Mouse (Mus musculus): ENCODE measurements around the gene Abcc1.

The Abcc1 gene

GRCm38 (mm10) chr16:14377321-14377720 is 16.0 kb downstream of the Abcc1 start:
- peak; percentile 65 for DNase-seq

GRCm38 (mm10) chr16:14378654-14379053 is 17.3 kb downstream of the Abcc1 start:
- no peak for DNase-seq

DNA sequence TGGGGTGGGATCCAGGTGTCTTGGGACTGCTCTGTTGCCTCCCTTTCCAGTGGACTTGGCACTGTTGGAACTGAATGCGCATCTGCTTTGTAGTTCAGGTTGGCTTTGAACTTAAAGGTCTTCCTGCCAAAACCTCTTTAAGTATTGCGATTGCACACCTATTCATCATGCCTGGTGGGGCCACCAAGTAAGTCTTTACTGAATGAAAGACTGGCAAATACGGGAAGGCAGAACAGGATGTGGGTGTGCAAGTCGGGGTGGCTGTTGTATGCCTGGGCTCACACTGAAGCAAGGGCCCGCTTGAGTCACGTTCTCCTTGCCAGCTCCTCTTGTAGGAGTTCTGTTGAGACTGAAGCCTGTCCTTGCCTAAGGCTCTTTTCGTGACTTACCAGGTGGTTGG is 18.5 kb downstream of the Abcc1 start:
- no peak for DNase-seq

- no peak for DNase-seq
These were observed 19.8 kb downstream of the Abcc1 start for GRCm38 (mm10) chr16:14381061-14381665.

DNA sequence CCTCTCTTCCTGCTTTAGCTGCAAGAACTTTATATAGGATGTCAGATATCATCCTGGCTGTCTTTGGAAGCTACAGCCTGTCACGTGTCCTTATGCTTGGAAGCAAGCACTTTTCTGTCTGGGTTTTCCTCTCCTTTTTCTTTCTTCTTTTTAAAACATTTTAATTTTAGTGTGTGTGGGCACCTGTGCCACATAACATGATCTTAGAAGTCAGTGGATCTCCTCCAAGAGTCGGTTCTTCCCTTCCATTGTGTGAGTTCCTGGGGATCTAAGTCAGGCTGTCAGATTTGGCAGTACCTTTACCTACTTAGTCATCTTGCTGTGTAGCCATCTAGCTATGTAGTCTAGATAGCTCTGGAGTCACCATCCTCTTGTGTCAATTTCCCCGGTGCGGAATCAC is 37.9 kb downstream of the Abcc1 start:
- no peak for DNase-seq

DNA sequence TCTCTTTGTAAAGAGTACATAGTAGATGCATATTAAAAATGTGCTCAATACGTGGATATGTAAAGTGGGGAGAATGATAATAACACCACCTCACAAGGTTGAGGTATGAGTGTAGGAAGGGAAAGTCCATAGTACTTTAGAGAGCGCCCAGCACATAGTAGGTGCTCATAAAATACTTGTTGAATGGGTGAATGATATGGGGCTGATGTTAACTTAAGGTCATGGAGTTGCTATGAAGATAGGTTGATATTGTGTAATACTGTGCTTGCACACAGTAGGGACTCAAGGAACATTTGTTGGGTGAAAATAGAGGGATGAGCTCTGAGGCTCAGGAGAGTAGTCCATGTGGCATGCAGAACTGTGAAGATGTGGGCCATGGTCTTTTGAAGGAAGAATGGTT is 42.1 kb downstream of the Abcc1 start:
- no peak for DNase-seq

- no peak for DNase-seq
These were observed 44.3 kb downstream of the Abcc1 start for GRCm38 (mm10) chr16:14405636-14406035.

- peak; percentile 61 for DNase-seq
These were observed 47.8 kb downstream of the Abcc1 start for GRCm38 (mm10) chr16:14409124-14409523.

GRCm38 (mm10) chr16:14409776-14410175 is 48.4 kb downstream of the Abcc1 start:
- DNase-seq, result no peak

DNA sequence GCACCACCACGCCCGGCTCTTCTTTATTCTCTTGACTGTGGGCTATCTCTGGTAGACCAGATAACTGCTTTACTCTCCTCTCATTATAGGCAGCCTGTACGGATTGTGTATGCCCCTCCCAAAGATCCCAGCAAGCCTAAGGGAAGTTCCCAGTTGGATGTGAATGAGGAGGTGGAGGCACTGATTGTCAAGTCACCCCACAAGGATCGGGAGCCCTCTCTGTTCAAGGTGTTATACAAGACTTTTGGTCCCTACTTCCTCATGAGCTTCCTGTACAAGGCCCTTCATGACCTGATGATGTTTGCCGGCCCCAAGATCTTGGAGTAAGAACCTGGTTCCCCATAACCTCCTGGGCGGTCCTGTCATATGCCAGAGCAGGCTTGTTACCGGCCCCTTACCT is 49.3 kb downstream of the Abcc1 start:
- DNase-seq, result no peak

- DNase-seq, result no peak
These were observed 49.8 kb downstream of the Abcc1 start for GRCm38 (mm10) chr16:14411156-14411555.

GRCm38 (mm10) chr16:14412551-14412950 is 51.2 kb downstream of the Abcc1 start:
- DNase-seq, result no peak

- no peak for DNase-seq
These were observed 53.8 kb downstream of the Abcc1 start for GRCm38 (mm10) chr16:14415206-14415605.

GRCm38 (mm10) chr16:14416957-14417618 is 55.7 kb downstream of the Abcc1 start:
- no peak for DNase-seq

GRCm38 (mm10) chr16:14420496-14421132 is 59.3 kb downstream of the Abcc1 start:
- DNase-seq, result peak; percentile 69

- no peak for DNase-seq
These were observed 60.7 kb downstream of the Abcc1 start for GRCm38 (mm10) chr16:14422081-14422480.

DNA sequence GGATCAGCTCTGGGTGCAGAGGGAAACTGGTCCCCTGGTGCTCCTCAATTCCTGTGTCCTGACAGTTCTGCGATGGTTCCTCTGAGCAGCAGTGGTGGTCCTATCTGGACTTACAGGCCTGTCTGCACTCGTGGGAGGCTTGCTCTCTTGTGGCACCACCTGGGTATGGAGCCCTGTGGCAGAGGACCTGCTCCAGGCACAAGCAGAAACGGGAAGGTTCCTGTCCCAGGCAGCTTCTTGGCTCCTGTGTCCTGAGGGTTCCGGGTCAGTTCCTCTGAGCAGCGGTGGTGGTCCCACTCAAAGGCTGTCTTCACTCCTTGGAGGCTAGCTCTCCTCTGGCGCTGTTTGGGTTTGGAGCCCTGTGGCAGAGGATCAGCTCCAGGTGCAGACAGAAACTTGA is 68.0 kb downstream of the Abcc1 start:
- DNase-seq, result no peak

GRCm38 (mm10) chr16:14432996-14433395 is 71.6 kb downstream of the Abcc1 start:
- no peak for DNase-seq

DNA sequence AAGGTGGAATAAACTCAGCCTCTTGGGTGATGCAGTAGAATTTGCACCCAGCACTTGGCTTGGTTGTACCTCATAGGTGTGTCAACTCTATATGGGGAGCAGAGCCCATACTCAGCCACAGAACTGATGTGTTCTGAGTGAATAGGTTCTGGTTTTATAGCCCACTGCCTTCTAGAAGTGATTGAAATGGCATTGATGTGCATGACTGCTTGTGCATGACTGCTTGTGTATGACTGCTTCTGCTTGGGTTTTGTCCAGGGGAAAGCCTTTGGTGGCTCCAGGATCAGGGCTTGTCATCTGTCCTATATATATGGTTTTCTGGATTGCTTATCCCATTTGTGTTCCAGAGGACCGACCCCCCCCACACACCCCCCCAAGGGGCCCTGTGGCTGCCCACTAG is 74.2 kb downstream of the Abcc1 start:
- DNase-seq, result no peak

GRCm38 (mm10) chr16:14437446-14437982 is 76.2 kb downstream of the Abcc1 start:
- DNase-seq, result no peak

GRCm38 (mm10) chr16:14438561-14438960 is 77.2 kb downstream of the Abcc1 start:
- no peak for DNase-seq

DNA sequence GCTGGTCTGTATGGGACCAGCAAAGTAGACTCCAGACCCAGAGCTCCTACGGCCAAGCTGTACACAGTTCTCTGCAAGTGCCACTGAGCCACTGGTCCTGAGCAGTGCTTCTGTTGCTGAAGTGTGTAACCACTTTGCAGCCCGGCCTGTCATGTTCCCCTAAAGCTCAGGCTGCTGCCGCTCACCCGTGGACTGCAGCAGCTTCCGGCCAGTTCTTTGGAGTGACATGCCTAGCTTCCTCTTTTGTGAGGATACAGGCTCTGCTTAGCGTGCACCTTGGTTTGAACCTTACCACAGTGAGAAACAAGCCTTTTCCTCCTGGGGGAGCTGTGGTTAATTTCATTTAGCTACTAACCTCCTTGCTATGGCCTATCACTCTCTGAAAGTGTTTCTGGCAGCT is 77.7 kb downstream of the Abcc1 start:
- no peak for DNase-seq

DNA sequence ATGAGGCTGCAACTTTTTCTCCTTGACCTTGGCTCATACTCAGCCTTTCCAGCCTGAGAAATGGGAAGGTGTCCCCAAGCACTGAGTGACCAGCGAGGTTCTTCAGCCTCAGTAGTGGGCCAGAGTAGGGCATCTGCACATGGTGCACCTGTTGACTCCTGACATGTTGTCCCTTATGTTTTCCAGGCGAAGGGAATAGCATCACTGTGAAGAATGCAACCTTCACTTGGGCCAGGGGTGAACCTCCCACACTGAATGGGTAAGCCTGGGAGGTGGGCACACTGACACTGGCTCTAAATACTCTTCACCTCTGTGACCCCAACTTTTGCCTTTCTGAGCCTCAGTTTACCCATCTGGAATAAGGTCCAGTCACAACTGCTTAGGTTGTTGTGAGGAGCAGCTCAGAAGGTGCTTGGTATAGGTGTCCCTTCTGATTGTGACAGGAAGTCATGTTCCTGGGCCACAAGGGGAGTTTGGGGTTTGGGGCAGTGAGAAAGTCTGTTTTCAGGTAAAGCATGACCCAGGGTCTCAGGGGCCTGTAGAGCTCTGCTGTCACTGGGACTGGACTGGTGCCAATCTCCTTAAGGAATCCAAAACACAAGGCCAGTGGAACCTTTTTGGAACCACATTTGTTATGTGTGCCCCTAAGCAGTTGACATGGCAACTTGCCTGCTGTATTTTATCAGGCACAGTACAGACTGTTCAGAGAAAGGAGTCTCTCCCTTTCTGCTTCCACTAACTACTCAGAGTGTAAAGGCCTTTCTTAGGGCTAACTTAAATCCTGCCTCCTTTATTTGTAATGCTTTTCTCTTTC is 78.7 kb downstream of the Abcc1 start:
- no peak for DNase-seq
